Comparison of ENCODE assay signal across 32 mouse cellular contexts in the genomic region with DNA sequence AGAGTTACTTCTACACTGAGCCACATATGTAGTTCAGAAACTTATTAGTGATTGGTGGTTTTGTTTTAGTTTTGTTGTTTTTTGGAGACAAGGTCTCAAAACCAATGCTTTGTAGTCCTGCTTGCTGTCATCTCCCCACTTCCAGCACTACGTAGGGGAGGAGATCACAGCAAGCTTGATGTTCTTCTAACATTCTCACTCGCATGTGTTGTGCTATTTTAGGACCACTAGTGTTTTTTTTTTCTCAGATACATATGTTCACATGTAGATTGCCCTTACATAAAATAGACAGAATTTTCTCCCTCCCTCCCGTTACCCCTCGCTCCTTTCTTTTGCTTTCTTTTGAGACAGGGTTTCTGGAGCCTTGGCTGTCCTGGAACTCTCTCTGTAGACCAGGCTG. TPM values are rescaled to one million over a fixed set of nuclear protein-coding genes. Genes with fewer than 3 reads are reported as not detected.
A peak's percentile ranks its signal among the peaks of the same experiment; 100 is the strongest.
DNase-seq lines count a peak whose midpoint lies in the region; ATAC-seq and TF ChIP-seq lines count a peak whose summit lies in the region.
"Had no signal": no experiment of that assay in that cellular context is flagged by ENCODE, and none has a peak within 500 bp of the region (broad histone marks: within the 10 kb centered on the region; RNA-seq: fewer than 3 reads in every experiment).

No protein-coding gene starts in this region.

- no peak overlapping the region for H3K27ac ChIP-seq in forebrain, postnatal 0 days (ENCODE audit: low read depth, low read length)
- no peak overlapping the region for H3K27ac ChIP-seq in forebrain, embryonic 13.5 days
- H3K27ac ChIP-seq in kidney, embryonic 15.5 days, result 0 out of 2 replicates have a peak overlapping the region, but pooled peaks have one; percentile 13
- peak overlapping the region; percentile 92 for H3K27ac ChIP-seq in bone marrow macrophage, adult 2 months (ENCODE audit: insufficient read depth, low read depth, low read length)
- H3K27ac ChIP-seq in liver, embryonic 16.5 days (ENCODE audit: low read length), result peak overlapping the region; percentile 83
- no peak overlapping the region for H3K27ac ChIP-seq in intestine, postnatal 0 days (ENCODE audit: low read depth, low read length)
- H3K27ac ChIP-seq: embryonic facial prominence, embryonic 12.5 days; hindbrain, postnatal 0 days; limb, embryonic 10.5 days; neural tube, embryonic 12.5 days had no signal

- 76% methylated on average over 4 of the region's 4 CpGs for WGBS in forebrain, postnatal 0 days
- 92% methylated on average over 4 of the region's 4 CpGs for WGBS in forebrain, embryonic 13.5 days
- WGBS in kidney, embryonic 15.5 days, result 80% methylated on average over 4 of the region's 4 CpGs
- 84% methylated on average over 4 of the region's 4 CpGs for WGBS in liver, embryonic 16.5 days (ENCODE audit: insufficient replicate concordance)
- 88% methylated on average over 4 of the region's 4 CpGs for WGBS in intestine, postnatal 0 days

- peaks cover 18% of the 10 kb centered on the region for H3K36me3 ChIP-seq in forebrain, postnatal 0 days (ENCODE audit: insufficient read depth)
- H3K36me3 ChIP-seq in forebrain, embryonic 13.5 days (ENCODE audit: poor library complexity, severe bottlenecking), result peaks cover 18% of the 10 kb centered on the region
- peaks cover 35% of the 10 kb centered on the region for H3K36me3 ChIP-seq in kidney, embryonic 15.5 days
- H3K36me3 ChIP-seq in liver, embryonic 16.5 days (ENCODE audit: control insufficient read depth, insufficient read depth), result peaks cover 48% of the 10 kb centered on the region
- H3K36me3 ChIP-seq in intestine, postnatal 0 days (ENCODE audit: control insufficient read depth, insufficient read depth), result peaks cover 31% of the 10 kb centered on the region

- no peak overlapping the region for H3K4me2 ChIP-seq in forebrain, postnatal 0 days (ENCODE audit: low read depth)
- no peak overlapping the region for H3K4me2 ChIP-seq in forebrain, embryonic 13.5 days
- no peak overlapping the region for H3K4me2 ChIP-seq in kidney, embryonic 15.5 days
- peak overlapping the region; percentile 82 for H3K4me2 ChIP-seq in liver, embryonic 16.5 days (ENCODE audit: low read depth, low read length)
- no peak overlapping the region for H3K4me2 ChIP-seq in intestine, postnatal 0 days (replicated peaks; ENCODE audit: low read depth)
- H3K4me2 ChIP-seq: embryonic facial prominence, embryonic 12.5 days; neural tube, embryonic 12.5 days had no signal

- no peaks in the 10 kb centered on the region for H3K9me3 ChIP-seq in forebrain, postnatal 0 days (ENCODE audit: low read length)
- no peaks in the 10 kb centered on the region for H3K9me3 ChIP-seq in forebrain, embryonic 13.5 days (replicated peaks)
- H3K9me3 ChIP-seq in kidney, embryonic 15.5 days (replicated peaks), result no peaks in the 10 kb centered on the region
- H3K9me3 ChIP-seq in liver, embryonic 16.5 days (replicated peaks; ENCODE audit: control insufficient read depth, low read length), result no peaks in the 10 kb centered on the region
- no peaks in the 10 kb centered on the region for H3K9me3 ChIP-seq in intestine, postnatal 0 days (ENCODE audit: control insufficient read depth)
- H3K9me3 ChIP-seq: embryonic facial prominence, embryonic 12.5 days; limb, embryonic 10.5 days; neural tube, embryonic 12.5 days had no signal

- ATAC-seq in forebrain, postnatal 0 days, result peak; percentile 59; the same call in 1 of the 2 replicates
- no peak for ATAC-seq in forebrain, embryonic 13.5 days
- ATAC-seq in kidney, embryonic 15.5 days (replicated peaks; ENCODE audit: low FRiP score), result no peak
- ATAC-seq in liver, embryonic 16.5 days (ENCODE audit: low read depth), result no peak
- no peak for ATAC-seq in intestine, postnatal 0 days
- ATAC-seq: forebrain, embryonic 14.5 days; hindbrain, postnatal 0 days; intestine, embryonic 16.5 days; lung, postnatal 0 days had no signal

- no peak for TF ChIP-seq CTCF in forebrain, postnatal 0 days (IDR thresholded peaks at IDR 0.05; ENCODE audit: low read depth)
- no peak for TF ChIP-seq CTCF in bone marrow macrophage, adult 2 months (IDR thresholded peaks at IDR 0.05; ENCODE audit: low read depth, low read length)
- no peak for TF ChIP-seq CTCF in intestine, postnatal 0 days (IDR thresholded peaks at IDR 0.05; ENCODE audit: low read depth)

- no peaks in the 10 kb centered on the region for H3K27me3 ChIP-seq in forebrain, postnatal 0 days (ENCODE audit: insufficient read depth, low read length)
- no peaks in the 10 kb centered on the region for H3K27me3 ChIP-seq in forebrain, embryonic 13.5 days
- no peaks in the 10 kb centered on the region for H3K27me3 ChIP-seq in kidney, embryonic 15.5 days
- H3K27me3 ChIP-seq in liver, embryonic 16.5 days (ENCODE audit: control insufficient read depth, insufficient read depth, low read depth, low read length), result no peaks in the 10 kb centered on the region
- H3K27me3 ChIP-seq in intestine, postnatal 0 days (replicated peaks; ENCODE audit: control insufficient read depth, insufficient read depth, low read length), result no peaks in the 10 kb centered on the region
- H3K27me3 ChIP-seq: embryonic facial prominence, embryonic 12.5 days; neural tube, embryonic 12.5 days had no signal

- no peak for DNase-seq in forebrain, postnatal 0 days
- no peak for DNase-seq in kidney, postnatal 10 days
- DNase-seq in embryo, embryonic 9.5 days (ENCODE audit: extremely low spot score), result no peak
- DNase-seq: adrenal gland, postnatal 36 days; cerebellum, adult 11-12 months; cerebellum, postnatal 14 days; gastrocnemius, postnatal 14 days; heart, adult 18-20 months; midbrain, embryonic 14.5 days; retina, postnatal 1 day had no signal

- H3K4me1 ChIP-seq in forebrain, postnatal 0 days (ENCODE audit: insufficient read depth), result peaks cover 6% of the 10 kb centered on the region; the same call in 1 of the 2 replicates
- H3K4me1 ChIP-seq in forebrain, embryonic 13.5 days, result peaks cover 13% of the 10 kb centered on the region
- H3K4me1 ChIP-seq in kidney, embryonic 15.5 days, result peaks cover 16% of the 10 kb centered on the region
- peaks cover 39% of the 10 kb centered on the region for H3K4me1 ChIP-seq in bone marrow macrophage, adult 2 months (ENCODE audit: control insufficient read depth, insufficient read depth, low read length)
- peaks cover 40% of the 10 kb centered on the region for H3K4me1 ChIP-seq in liver, embryonic 16.5 days (ENCODE audit: control insufficient read depth, low read depth, low read length)
- H3K4me1 ChIP-seq in intestine, postnatal 0 days (replicated peaks; ENCODE audit: control insufficient read depth, insufficient read depth, low read length), result no peaks in the 10 kb centered on the region

- no peak overlapping the region for H3K9ac ChIP-seq in forebrain, postnatal 0 days
- no peak overlapping the region for H3K9ac ChIP-seq in forebrain, embryonic 13.5 days
- no peak overlapping the region for H3K9ac ChIP-seq in kidney, embryonic 15.5 days
- peak overlapping the region; percentile 68 for H3K9ac ChIP-seq in liver, embryonic 16.5 days (ENCODE audit: low read depth, low read length)
- no peak overlapping the region for H3K9ac ChIP-seq in intestine, postnatal 0 days (ENCODE audit: low read depth, low read length)
- H3K9ac ChIP-seq: embryonic facial prominence, embryonic 12.5 days; neural tube, embryonic 12.5 days had no signal

- no peak for TF ChIP-seq POLR2A in bone marrow macrophage, adult 2 months (IDR thresholded peaks at IDR 0.05; ENCODE audit: borderline replicate concordance, low read depth, low read length)

- H3K4me3 ChIP-seq in forebrain, postnatal 0 days (ENCODE audit: low read depth, low read length), result no peak overlapping the region
- no peak overlapping the region for H3K4me3 ChIP-seq in forebrain, embryonic 13.5 days
- no peak overlapping the region for H3K4me3 ChIP-seq in kidney, embryonic 15.5 days (replicated peaks)
- H3K4me3 ChIP-seq in bone marrow macrophage, adult 2 months (ENCODE audit: insufficient read depth, low read length), result no peak overlapping the region
- H3K4me3 ChIP-seq in liver, embryonic 16.5 days (ENCODE audit: low read depth, low read length), result peak overlapping the region; percentile 69
- H3K4me3 ChIP-seq in intestine, postnatal 0 days (ENCODE audit: low read depth, low read length), result no peak overlapping the region
- H3K4me3 ChIP-seq: embryonic facial prominence, embryonic 12.5 days; limb, embryonic 10.5 days; neural tube, embryonic 12.5 days had no signal

RNA-seq across cellular contexts. Expression of a gene that starts 10.5 kb away (rescaled TPM):
- 143 and 153 TPM in 2 replicates for total RNA-seq in forebrain, postnatal 0 days (2014; rRNA removed)
- polyA plus RNA-seq in forebrain, postnatal 0 days (2015; fragmentation: Nextera tagmentation; extraction: Ambion mirVana), result 77.9 and 83.8 TPM in 2 replicates
- polyA plus RNA-seq in forebrain, embryonic 13.5 days (2015; fragmentation: Nextera tagmentation; extraction: Ambion mirVana), result 81.6 and 88.4 TPM in 2 replicates
- polyA plus RNA-seq in kidney, embryonic 15.5 days (2015; fragmentation: Nextera tagmentation; extraction: Ambion mirVana), result 107 and 110 TPM in 2 replicates
- 173 and 209 TPM in 2 replicates for polyA plus RNA-seq in bone marrow macrophage, adult 2 months (2012; ENCODE audit: insufficient read depth, insufficient read length, missing spikeins)
- polyA plus RNA-seq in liver, embryonic 16.5 days (2015; fragmentation: Nextera tagmentation; extraction: Ambion mirVana), result 355 and 363 TPM in 2 replicates
- 239 and 254 TPM in 2 replicates for polyA plus RNA-seq in intestine, postnatal 0 days (2015; fragmentation: Nextera tagmentation; extraction: Ambion mirVana)

RNA-seq across cellular contexts. Expression of a gene that starts 28.3 kb away (rescaled TPM):
- total RNA-seq in forebrain, postnatal 0 days (2014; rRNA removed), result not detected in 2 replicates
- polyA plus RNA-seq in forebrain, postnatal 0 days (2015; fragmentation: Nextera tagmentation; extraction: Ambion mirVana), result not detected in 2 replicates
- polyA plus RNA-seq in forebrain, embryonic 13.5 days (2015; fragmentation: Nextera tagmentation; extraction: Ambion mirVana), result not detected in 2 replicates
- not detected in 2 replicates for polyA plus RNA-seq in kidney, embryonic 15.5 days (2015; fragmentation: Nextera tagmentation; extraction: Ambion mirVana)
- not detected in 2 replicates for polyA plus RNA-seq in bone marrow macrophage, adult 2 months (2012; ENCODE audit: insufficient read depth, insufficient read length, missing spikeins)
- polyA plus RNA-seq in liver, embryonic 16.5 days (2015; fragmentation: Nextera tagmentation; extraction: Ambion mirVana), result 0.49 TPM in 1 of 2 replicates, not detected in the other
- not detected in 2 replicates for polyA plus RNA-seq in intestine, postnatal 0 days (2015; fragmentation: Nextera tagmentation; extraction: Ambion mirVana)
- total RNA-seq: adrenal gland, postnatal 36 days; gastrocnemius, postnatal 14 days; heart, adult 18-20 months; hindbrain, postnatal 0 days; layer of hippocampus, postnatal 14 days; left cerebral cortex, adult 8-10 months; liver, adult 2 months had no signal
- polyA plus RNA-seq: embryonic facial prominence, embryonic 12.5 days; forebrain, embryonic 14.5 days; heart, postnatal 0 days; hindbrain, embryonic 11.5 days; hindbrain, postnatal 0 days; intestine, embryonic 16.5 days; kidney, embryonic 16.5 days; large intestine, adult 2 months; limb, embryonic 10.5 days; liver, adult 2 months; lung, postnatal 0 days; midbrain, embryonic 14.5 days; neural tube, embryonic 12.5 days; spleen, adult 2 months; testis, adult 2 months; urinary bladder, adult 2 months had no signal

RNA-seq across cellular contexts. Expression of a gene that starts 31.6 kb away (rescaled TPM):
- 123 and 160 TPM in 2 replicates for total RNA-seq in forebrain, postnatal 0 days (2014; rRNA removed)
- 253 and 292 TPM in 2 replicates for polyA plus RNA-seq in forebrain, postnatal 0 days (2015; fragmentation: Nextera tagmentation; extraction: Ambion mirVana)
- polyA plus RNA-seq in forebrain, embryonic 13.5 days (2015; fragmentation: Nextera tagmentation; extraction: Ambion mirVana), result 239 and 248 TPM in 2 replicates
- 300 and 306 TPM in 2 replicates for polyA plus RNA-seq in kidney, embryonic 15.5 days (2015; fragmentation: Nextera tagmentation; extraction: Ambion mirVana)
- 35.2 and 40.5 TPM in 2 replicates for polyA plus RNA-seq in bone marrow macrophage, adult 2 months (2012; ENCODE audit: insufficient read depth, insufficient read length, missing spikeins)
- polyA plus RNA-seq in liver, embryonic 16.5 days (2015; fragmentation: Nextera tagmentation; extraction: Ambion mirVana), result 147 and 154 TPM in 2 replicates
- polyA plus RNA-seq in intestine, postnatal 0 days (2015; fragmentation: Nextera tagmentation; extraction: Ambion mirVana), result 196 and 209 TPM in 2 replicates

RNA-seq across cellular contexts. Expression of a gene that starts 31.6 kb away (rescaled TPM):
- 46.9 and 56.0 TPM in 2 replicates for total RNA-seq in forebrain, postnatal 0 days (2014; rRNA removed)
- polyA plus RNA-seq in forebrain, postnatal 0 days (2015; fragmentation: Nextera tagmentation; extraction: Ambion mirVana), result 27.8 and 28.9 TPM in 2 replicates
- 36.6 and 40.8 TPM in 2 replicates for polyA plus RNA-seq in forebrain, embryonic 13.5 days (2015; fragmentation: Nextera tagmentation; extraction: Ambion mirVana)
- 46.2 and 48.1 TPM in 2 replicates for polyA plus RNA-seq in kidney, embryonic 15.5 days (2015; fragmentation: Nextera tagmentation; extraction: Ambion mirVana)
- polyA plus RNA-seq in bone marrow macrophage, adult 2 months (2012; ENCODE audit: insufficient read depth, insufficient read length, missing spikeins), result 23.3 TPM in 2 replicates
- polyA plus RNA-seq in liver, embryonic 16.5 days (2015; fragmentation: Nextera tagmentation; extraction: Ambion mirVana), result 11.6 and 11.8 TPM in 2 replicates
- 15.7 and 19.7 TPM in 2 replicates for polyA plus RNA-seq in intestine, postnatal 0 days (2015; fragmentation: Nextera tagmentation; extraction: Ambion mirVana)

Comparison
In these comparisons a context has a peak if more than half of its experiments do, and no peak if none do; other contexts are left out.
1. H3K27ac ChIP-seq: peak in kidney, embryonic 15.5 days (single experiment), bone marrow macrophage, adult 2 months (single experiment) and liver, embryonic 16.5 days (single experiment); none in forebrain, postnatal 0 days (single experiment), forebrain, embryonic 13.5 days (single experiment) and intestine, postnatal 0 days (single experiment).